Mouse (Mus musculus) limb, embryonic 12.5 days (tissue): Measurements from ENCODE around the gene Scrn2. TPM values are rescaled to one million over a fixed set of nuclear protein-coding genes. Genes with fewer than 3 reads are reported as not detected.

Source experiments
- ATAC-seq: fragments of 200-750 bp; cut with Nextera tagmentation; 2 replicates; pipeline ENCODE4 v1.8.0; 2017; ENCODE audit warnings: low read depth, moderate TSS enrichment; ENCODE audit not compliant: insufficient number of reproducible peaks, insufficient read depth, low FRiP score, low TSS enrichment
- H3K27ac ChIP-seq: fragments of 300-500 bp; sonication (generic); 2 replicates; pipeline ENCODE4 v1.5.1; 2016; ENCODE audit warnings: mild to moderate bottlenecking, moderate library complexity
- H3K27me3 ChIP-seq: fragments of 300-500 bp; sonication (generic); 2 replicates; pipeline ENCODE4 v1.6.1; 2016; ENCODE audit warnings: mild to moderate bottlenecking, moderate library complexity
- H3K36me3 ChIP-seq: fragments of 300-500 bp; sonication (generic); 2 replicates; pipeline ENCODE4 v1.6.1; 2016; ENCODE audit warnings: mild to moderate bottlenecking, moderate library complexity
- H3K4me1 ChIP-seq: fragments of 300-500 bp; sonication (generic); replicated peaks from 2 replicates; pipeline ENCODE4 v1.6.1; 2016
- H3K4me2 ChIP-seq: fragments of 300-500 bp; sonication (generic); 2 replicates; pipeline ENCODE4 v1.6.1; 2016; ENCODE audit warnings: mild to moderate bottlenecking, moderate library complexity
- H3K4me3 ChIP-seq: fragments of 300-500 bp; sonication (generic); replicated peaks from 2 replicates; pipeline ENCODE4 v1.5.1; 2016; ENCODE audit warnings: mild to moderate bottlenecking
- H3K9ac ChIP-seq: fragments of 300-500 bp; sonication (generic); replicated peaks from 2 replicates; pipeline ENCODE4 v1.6.1; 2016; ENCODE audit warnings: mild to moderate bottlenecking, moderate library complexity
- H3K9me3 ChIP-seq: fragments of 300-500 bp; sonication (generic); 2 replicates; pipeline ENCODE4 v1.6.1; 2016; ENCODE audit warnings: mild to moderate bottlenecking, moderate library complexity
- WGBS: fragments of 180-500 bp; shearing (Covaris S2); methylation state at CpG from one replicate; pipeline ENCODE4 v1.1.7; 2016; 5-methylcytosine and 5-hydroxymethylcytosine counted together
- polyA plus RNA-seq: library from polyadenylated mRNA; unstranded; fragments of >200 nt; fragmentation: Nextera tagmentation; extraction: Ambion mirVana; gene quantifications from 2 replicates; pipeline ENCODE4 v1.2.1, GENCODE M21; 2016

The Scrn2 gene
- polyA plus RNA-seq, 1 experiment from 2014 or later, result 32.4 TPM

GRCm38 (mm10) chr11:97040301-97041021 lies 10.7 kb downstream of the Scrn2 start:
- peak overlapping the region; percentile 77 for H3K4me2 ChIP-seq
- no peak for ATAC-seq
- peaks cover 22% of the 10 kb centered on the region for H3K36me3 ChIP-seq
- no peak overlapping the region; the same call in 1 of the 2 replicates for H3K4me3 ChIP-seq
- no peaks in the 10 kb centered on the region for H3K9me3 ChIP-seq
- peaks cover 13% of the 10 kb centered on the region for H3K4me1 ChIP-seq
- no peak overlapping the region for H3K27ac ChIP-seq
- H3K27me3 ChIP-seq, result no peaks in the 10 kb centered on the region
- 48% methylated on average over 12 of the region's 12 CpGs for WGBS
- no peak overlapping the region for H3K9ac ChIP-seq

GRCm38 (mm10) chr11:97041022-97041899 lies 11.5 kb downstream of the Scrn2 start, which contains the start of the genes Lrrc46 and Mrpl10:
TSS of gene Lrrc46 (minus strand) at chr11:97041407.
TSS of gene Mrpl10 (plus strand) at chr11:97041560.
- Histone ChIP-seq H3K9me3 (no peaks in the 10 kb centered on the region), H3K4me3 (peak within 1 kb of the TSS; percentile 86), H3K9ac (peak within 1 kb of the TSS; percentile 81), H3K27ac (no peak within 1 kb of the TSS), H3K4me2 (peak within 1 kb of the TSS; percentile 77), H3K36me3 (peaks cover 28% of the 10 kb centered on the region), H3K27me3 (no peaks in the 10 kb centered on the region), H3K4me1 (peaks cover 13% of the 10 kb centered on the region)
- peak; percentile 91 for ATAC-seq
- 1% methylated on average over 43 of the region's 48 CpGs for WGBS

GRCm38 (mm10) chr11:97044902-97045301 lies 15.2 kb downstream of the Scrn2 start:
- Histone ChIP-seq H3K4me3 (no peak overlapping the region), H3K9ac (no peak overlapping the region), H3K4me1 (peaks cover 13% of the 10 kb centered on the region), H3K27me3 (no peaks in the 10 kb centered on the region), H3K9me3 (no peaks in the 10 kb centered on the region), H3K27ac (no peak overlapping the region), H3K36me3 (peaks cover 50% of the 10 kb centered on the region), H3K4me2 (no peak overlapping the region)
- no peak for ATAC-seq
- 93% methylated on average over 8 of the region's 8 CpGs for WGBS

- no peak overlapping the region for H3K4me2 ChIP-seq
- no peak overlapping the region for H3K4me3 ChIP-seq
- 81% methylated on average over 7 of the region's 7 CpGs for WGBS
- H3K9ac ChIP-seq, result no peak overlapping the region
- H3K36me3 ChIP-seq, result peaks cover 50% of the 10 kb centered on the region
- H3K9me3 ChIP-seq, result no peaks in the 10 kb centered on the region
- no peaks in the 10 kb centered on the region for H3K27me3 ChIP-seq
- ATAC-seq, result no peak
- peaks cover 18% of the 10 kb centered on the region for H3K4me1 ChIP-seq
- no peak overlapping the region for H3K27ac ChIP-seq
Observed at GRCm38 (mm10) chr11:97045861-97046260, 16.1 kb downstream of the Scrn2 start.

GRCm38 (mm10) chr11:97048090-97048650 lies 18.4 kb downstream of the Scrn2 start:
- no peak overlapping the region for H3K27ac ChIP-seq
- no peak overlapping the region for H3K9ac ChIP-seq
- 82% methylated on average over 8 of the region's 8 CpGs for WGBS
- peaks cover 20% of the 10 kb centered on the region for H3K4me1 ChIP-seq
- no peak for ATAC-seq
- no peaks in the 10 kb centered on the region for H3K9me3 ChIP-seq
- H3K36me3 ChIP-seq, result peaks cover 58% of the 10 kb centered on the region
- no peaks in the 10 kb centered on the region for H3K27me3 ChIP-seq
- H3K4me2 ChIP-seq, result no peak overlapping the region
- no peak overlapping the region for H3K4me3 ChIP-seq

- Histone ChIP-seq H3K36me3 (peaks cover 54% of the 10 kb centered on the region), H3K9me3 (no peaks in the 10 kb centered on the region), H3K27me3 (no peaks in the 10 kb centered on the region), H3K9ac (no peak overlapping the region), H3K4me3 (no peak overlapping the region), H3K27ac (no peak overlapping the region), H3K4me2 (no peak overlapping the region), H3K4me1 (peaks cover 20% of the 10 kb centered on the region)
- 70% methylated on average over 6 of the region's 6 CpGs for WGBS
- ATAC-seq, result no peak
Observed at GRCm38 (mm10) chr11:97049492-97050085, 19.9 kb downstream of the Scrn2 start.

GRCm38 (mm10) chr11:97050216-97050943 lies 20.6 kb downstream of the Scrn2 start, which contains the start of gene Osbpl7:
TSS of gene Osbpl7 (plus strand) at chr11:97050628.
- Histone ChIP-seq H3K27ac (0 out of 2 replicates have a peak within 1 kb of the TSS, but pooled peaks have one; percentile 42), H3K4me3 (peak within 1 kb of the TSS; percentile 70), H3K9me3 (no peaks in the 10 kb centered on the region), H3K4me1 (peaks cover 20% of the 10 kb centered on the region), H3K9ac (peak within 1 kb of the TSS; percentile 86), H3K36me3 (peaks cover 54% of the 10 kb centered on the region), H3K4me2 (peak within 1 kb of the TSS; percentile 94), H3K27me3 (no peaks in the 10 kb centered on the region)
- WGBS, result 7% methylated on average over 18 of the region's 18 CpGs
- peak; percentile 53; the same call in 1 of the 2 replicates for ATAC-seq

GRCm38 (mm10) chr11:97050944-97051586 lies 21.3 kb downstream of the Scrn2 start:
- Histone ChIP-seq H3K4me2 (peak overlapping the region; percentile 94), H3K9ac (peak overlapping the region; percentile 86), H3K27ac (0 out of 2 replicates have a peak overlapping the region, but pooled peaks have one; percentile 42), H3K36me3 (peaks cover 54% of the 10 kb centered on the region), H3K27me3 (no peaks in the 10 kb centered on the region), H3K4me1 (peaks cover 20% of the 10 kb centered on the region), H3K9me3 (no peaks in the 10 kb centered on the region), H3K4me3 (peak overlapping the region; percentile 70)
- 29% methylated on average over 13 of the region's 13 CpGs for WGBS
- ATAC-seq, result no peak

- no peaks in the 10 kb centered on the region for H3K27me3 ChIP-seq
- no peak for ATAC-seq
- peak overlapping the region; percentile 94 for H3K4me2 ChIP-seq
- H3K9me3 ChIP-seq, result no peaks in the 10 kb centered on the region
- H3K27ac ChIP-seq, result no peak overlapping the region
- peaks cover 20% of the 10 kb centered on the region for H3K4me1 ChIP-seq
- 23% methylated on average over 11 of the region's 11 CpGs for WGBS
- peaks cover 59% of the 10 kb centered on the region for H3K36me3 ChIP-seq
- peak overlapping the region; percentile 86; the same call in 1 of the 2 replicates for H3K9ac ChIP-seq
- H3K4me3 ChIP-seq, result 0 out of 2 replicates have a peak overlapping the region, but pooled peaks have one; percentile 70
Observed at GRCm38 (mm10) chr11:97052219-97052646, 22.5 kb downstream of the Scrn2 start.
